Mouse (Mus musculus) kidney, adult 11 months (tissue): ENCODE data around the gene Ifng.
"Not testable (repeated sequence)": the region's sequence is repeated elsewhere in the genome, so short reads cannot be mapped to it uniquely, and the experiment has no call there.

Source experiments
- DNase-seq: peaks from one replicate; pipeline ENCODE4 v3.0.0; 2022

The Ifng gene

DNA sequence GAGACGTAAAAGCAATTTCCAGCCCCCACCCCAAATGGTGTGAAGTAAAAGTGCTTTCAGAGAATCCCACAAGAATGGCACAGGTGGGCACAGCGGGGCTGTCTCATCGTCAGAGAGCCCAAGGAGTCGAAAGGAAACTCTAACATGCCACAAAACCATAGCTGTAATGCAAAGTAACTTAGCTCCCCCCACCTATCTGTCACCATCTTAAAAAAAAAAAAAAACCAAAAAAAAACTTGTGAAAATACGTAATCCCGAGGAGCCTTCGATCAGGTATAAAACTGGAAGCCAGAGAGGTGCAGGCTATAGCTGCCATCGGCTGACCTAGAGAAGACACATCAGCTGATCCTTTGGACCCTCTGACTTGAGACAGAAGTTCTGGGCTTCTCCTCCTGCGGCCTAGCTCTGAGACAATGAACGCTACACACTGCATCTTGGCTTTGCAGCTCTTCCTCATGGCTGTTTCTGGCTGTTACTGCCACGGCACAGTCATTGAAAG is at the start of gene Ifng:
Ifng (plus strand) TSS at position 305 of the 499 bp plus-strand sequence.
- no peak for DNase-seq

DNA sequence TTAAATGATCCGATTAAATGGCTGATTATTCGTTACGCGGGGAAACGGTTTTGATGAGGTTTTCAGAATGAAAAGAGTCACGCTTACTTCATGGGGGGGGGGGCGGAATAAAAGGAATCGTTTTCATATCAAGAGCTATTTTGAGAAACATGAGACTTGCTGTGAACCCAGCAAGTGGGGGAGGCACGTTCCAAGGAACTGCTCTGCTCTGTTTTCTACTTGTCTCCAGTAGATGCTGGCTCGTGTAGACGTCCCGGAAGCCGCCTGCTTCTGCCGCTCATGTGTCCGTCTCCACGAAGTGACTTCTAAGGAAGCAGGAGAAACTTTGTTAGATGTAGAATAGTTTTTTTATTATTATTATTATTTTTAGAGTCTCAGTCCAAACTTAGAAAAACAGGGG is 40.9 kb upstream of the Ifng start:
- DNase-seq = no peak

DNA sequence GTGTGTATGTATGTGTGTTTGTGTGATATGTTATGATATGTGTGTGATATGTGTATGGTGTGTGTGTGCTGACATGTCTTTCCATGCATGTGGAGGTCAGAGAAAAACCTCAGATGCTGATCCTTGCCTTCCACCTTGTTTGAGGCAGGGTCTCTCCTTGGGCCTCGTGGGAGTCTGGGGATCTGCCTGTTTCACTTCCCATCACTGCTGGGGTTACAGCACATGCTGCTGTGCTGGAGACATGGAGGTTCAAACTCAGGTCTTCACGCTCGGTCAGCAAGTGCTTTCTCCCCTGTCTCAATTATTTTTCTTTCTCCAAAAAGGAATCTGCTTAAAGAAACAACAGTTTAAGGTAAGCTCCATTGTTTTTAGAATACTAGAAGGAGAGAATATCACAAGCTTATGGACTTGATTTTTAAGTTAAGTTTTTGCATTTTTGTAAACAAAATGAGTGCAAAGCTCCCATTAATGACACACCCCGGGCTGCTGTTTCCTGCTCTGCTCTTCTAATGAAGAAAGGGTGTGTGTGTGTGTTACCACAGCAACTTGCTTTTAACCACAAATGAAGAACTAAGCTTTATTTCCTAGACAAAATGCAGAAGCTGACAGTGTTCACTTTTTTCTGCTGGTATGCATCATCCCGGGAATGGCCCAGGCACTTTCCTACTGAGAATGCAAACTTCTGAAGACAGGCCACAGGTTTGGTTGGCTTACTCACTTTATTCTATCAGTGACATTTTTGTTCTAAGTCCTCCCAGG is 34.2 kb upstream of the Ifng start:
- no peak for DNase-seq

GRCm38 (mm10) chr10:118411377-118411776 is 29.5 kb upstream of the Ifng start:
- DNase-seq = no peak

GRCm38 (mm10) chr10:118412774-118413173 is 28.1 kb upstream of the Ifng start:
- no peak for DNase-seq

GRCm38 (mm10) chr10:118419000-118419425 is 21.8 kb upstream of the Ifng start:
- DNase-seq = no peak

- no peak for DNase-seq
Observed at GRCm38 (mm10) chr10:118420896-118421295, 19.9 kb upstream of the Ifng start.

- no peak for DNase-seq
Observed at GRCm38 (mm10) chr10:118435501-118435900, 5.3 kb upstream of the Ifng start.

DNA sequence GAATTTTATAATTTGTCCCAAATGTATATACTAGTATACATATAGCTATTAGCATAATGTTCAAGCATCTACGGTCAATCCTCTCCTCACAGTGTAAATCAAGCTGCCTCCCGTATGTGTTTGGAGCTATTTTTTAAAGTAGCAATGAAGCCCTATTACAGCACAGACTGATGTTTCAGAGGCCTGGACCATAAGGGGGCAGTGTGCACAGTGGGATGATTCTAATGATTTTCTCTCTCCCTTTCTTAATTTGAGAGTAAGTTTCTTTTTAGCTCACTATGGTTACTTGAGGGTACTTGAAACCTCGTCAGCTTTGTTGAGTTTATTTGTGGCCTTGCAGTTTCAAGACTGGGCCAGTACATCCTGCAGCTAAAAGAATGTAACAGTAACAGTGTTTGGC is 1.1 kb downstream of the Ifng start:
- no peak for DNase-seq

- DNase-seq = no peak
Observed at GRCm38 (mm10) chr10:118442999-118443398, 2.2 kb downstream of the Ifng start.

DNA sequence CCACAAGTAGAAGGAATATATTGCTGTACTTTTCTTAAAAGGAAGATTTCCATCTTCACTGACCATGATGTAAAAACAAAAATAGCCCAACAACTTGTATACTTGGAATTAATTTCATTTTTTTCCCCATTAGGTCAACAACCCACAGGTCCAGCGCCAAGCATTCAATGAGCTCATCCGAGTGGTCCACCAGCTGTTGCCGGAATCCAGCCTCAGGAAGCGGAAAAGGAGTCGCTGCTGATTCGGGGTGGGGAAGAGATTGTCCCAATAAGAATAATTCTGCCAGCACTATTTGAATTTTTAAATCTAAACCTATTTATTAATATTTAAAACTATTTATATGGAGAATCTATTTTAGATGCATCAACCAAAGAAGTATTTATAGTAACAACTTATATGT is 4.2 kb downstream of the Ifng start:
- no peak for DNase-seq

GRCm38 (mm10) chr10:118445502-118445901 is 4.7 kb downstream of the Ifng start:
- no peak for DNase-seq

- no peak for DNase-seq
Observed at GRCm38 (mm10) chr10:118445978-118446377, 5.1 kb downstream of the Ifng start.

DNA sequence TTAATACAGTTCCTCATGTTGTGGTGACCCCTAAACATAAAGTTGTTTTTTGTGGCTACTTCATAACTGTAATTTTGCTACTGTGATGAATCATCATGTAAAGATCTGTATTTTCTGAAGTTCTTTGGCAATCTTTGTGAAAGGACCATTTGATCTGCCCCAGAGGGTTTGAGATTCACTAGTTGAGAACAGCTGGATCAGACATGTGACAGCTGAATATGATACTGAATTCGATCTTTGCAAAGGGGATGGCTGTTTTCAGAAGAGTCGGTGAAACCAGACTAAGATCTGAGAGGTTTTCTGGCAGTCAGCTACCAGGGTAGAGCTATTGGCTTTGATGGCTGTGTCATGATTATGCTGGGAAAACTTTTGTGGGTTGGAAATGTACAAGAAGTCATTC is 10.9 kb downstream of the Ifng start:
- DNase-seq = no peak

DNA sequence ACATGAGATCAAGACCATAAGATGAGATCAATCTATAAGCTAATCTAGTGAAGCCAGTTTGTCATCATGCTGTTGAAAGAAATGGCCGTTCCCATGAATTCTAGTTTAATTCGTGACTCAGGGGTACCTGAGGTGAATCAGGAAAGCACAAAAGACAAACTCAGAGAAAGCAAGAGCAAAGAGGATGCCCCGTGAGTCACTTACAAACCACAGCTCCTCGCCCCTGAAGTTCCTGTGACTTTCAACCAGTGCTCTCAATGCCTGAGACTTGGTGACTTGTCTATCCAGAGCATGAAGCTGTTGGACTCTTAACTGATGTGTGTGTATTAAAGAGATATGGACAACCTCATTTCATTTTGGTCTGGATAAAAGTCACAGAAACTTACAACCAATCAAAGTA is 17.9 kb downstream of the Ifng start:
- no peak for DNase-seq

GRCm38 (mm10) chr10:118461126-118461767 is 20.4 kb downstream of the Ifng start:
- no peak for DNase-seq

DNA sequence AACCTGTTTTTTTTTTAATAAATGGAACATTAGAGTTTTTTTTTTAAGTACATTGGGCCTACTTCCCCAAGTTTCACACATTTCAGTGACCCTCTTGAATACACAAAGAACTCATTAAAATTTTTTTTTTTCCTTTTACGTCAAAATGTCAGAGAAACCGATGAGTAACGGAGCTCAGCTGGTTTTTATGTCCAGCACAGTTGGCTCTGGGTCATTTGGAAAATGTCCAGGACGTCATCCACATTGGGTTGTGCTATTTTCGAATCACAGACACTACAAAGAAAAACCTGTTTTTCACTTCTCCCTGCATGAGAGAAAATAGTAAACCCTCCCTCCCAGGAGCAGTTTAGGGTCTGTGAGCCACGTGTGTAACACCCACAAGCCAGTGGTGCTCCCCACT is 25.6 kb downstream of the Ifng start:
- DNase-seq = no peak

DNA sequence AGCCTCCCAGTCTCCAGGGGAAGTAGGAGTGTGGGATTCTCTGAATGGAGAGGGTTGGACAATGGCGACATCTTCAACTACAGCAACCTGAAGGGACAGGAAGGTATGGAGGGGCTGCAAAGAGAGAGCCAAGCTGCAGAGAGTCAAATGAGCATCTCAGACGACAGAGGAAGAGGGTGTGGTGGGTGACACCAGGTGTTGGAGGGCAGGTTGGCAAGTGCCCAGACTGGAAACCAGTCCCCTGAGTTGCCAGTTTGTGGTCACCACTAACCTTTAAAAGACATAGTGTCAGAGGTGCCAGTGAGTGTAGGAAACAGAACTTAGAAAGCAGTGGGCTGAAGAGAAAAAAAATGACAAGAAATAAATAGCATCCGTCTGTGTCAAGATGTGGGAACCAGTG is 28.2 kb downstream of the Ifng start:
- DNase-seq = no peak

GRCm38 (mm10) chr10:118470296-118470957 is 29.6 kb downstream of the Ifng start:
- DNase-seq = no peak

DNA sequence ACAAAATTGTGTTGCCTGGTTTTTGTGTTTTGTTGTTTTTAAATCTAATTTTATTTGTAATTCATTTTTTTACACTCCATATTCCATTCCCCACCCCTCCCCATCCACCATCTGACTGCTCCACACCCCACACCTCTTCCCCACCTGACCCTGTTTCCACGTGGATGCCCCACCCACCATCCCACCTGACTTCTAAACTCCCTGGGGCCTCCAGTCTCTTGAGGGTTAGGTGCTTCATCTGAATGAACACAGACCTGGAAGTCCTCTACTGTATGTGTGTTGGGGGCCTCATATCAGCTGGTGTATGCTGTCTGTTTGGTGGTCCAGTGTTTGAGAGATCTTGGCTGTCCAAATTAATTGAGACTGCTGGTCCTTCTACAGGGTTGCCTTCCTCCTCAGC is 32.0 kb downstream of the Ifng start:
- not testable (repeated sequence) for DNase-seq

- no peak for DNase-seq
Observed at GRCm38 (mm10) chr10:118476696-118477095, 35.9 kb downstream of the Ifng start.

- DNase-seq = no peak
Observed at GRCm38 (mm10) chr10:118477297-118477696, 36.5 kb downstream of the Ifng start.

DNA sequence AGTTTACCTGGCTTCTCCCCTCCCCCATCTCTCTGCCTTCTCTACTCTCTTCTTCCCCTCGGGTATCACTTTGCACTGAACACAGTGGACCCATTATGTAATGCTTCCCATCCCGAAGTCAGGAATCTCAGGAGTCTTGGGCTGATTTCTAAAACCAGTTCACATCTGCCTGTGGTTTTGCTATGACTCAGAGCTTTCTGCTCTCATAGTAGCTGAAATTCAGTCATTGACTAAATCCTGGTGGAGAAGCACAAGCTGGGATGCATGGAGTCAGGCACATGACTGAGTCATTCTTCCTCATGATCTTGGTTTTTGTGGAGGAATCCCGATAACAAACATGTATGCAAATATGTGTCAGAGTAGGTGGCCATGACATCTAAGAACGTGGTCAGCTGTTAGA is 38.4 kb downstream of the Ifng start:
- no peak for DNase-seq

DNA sequence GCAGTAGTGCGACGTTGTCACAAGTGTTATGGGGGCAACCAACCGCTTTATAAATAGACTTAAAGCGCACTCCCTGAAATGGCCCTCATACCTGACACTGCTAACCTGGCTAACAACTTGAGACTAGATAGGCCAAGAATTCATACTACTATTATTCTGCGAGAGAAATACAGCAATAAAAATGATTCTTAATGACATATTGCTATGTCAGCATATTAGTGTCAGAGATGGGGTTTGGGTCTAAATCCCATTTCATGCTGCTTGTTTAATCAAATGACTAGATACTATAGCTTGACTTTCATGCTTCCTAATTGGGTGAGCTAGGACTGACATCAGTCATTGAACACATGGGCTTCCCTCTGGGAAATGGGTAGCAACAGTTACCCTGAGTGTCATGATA is 39.3 kb downstream of the Ifng start:
- DNase-seq = no peak
